Mouse (Mus musculus): ENCODE measurements around the gene Ctnna2.

Ctnna2 gene

GRCm38 (mm10) chr6:76897156-76897555 lies 1082.3 kb downstream of the Ctnna2 start:
- no peak for DNase-seq (ENCODE audit: low spot score)

Measured in ovary, adult 18-20 months (tissue).